Mouse (Mus musculus) liver, embryonic 13.5 days (tissue): ENCODE results near the gene Tm4sf1. TPM values are rescaled to one million over a fixed set of nuclear protein-coding genes. Genes with fewer than 3 reads are reported as not detected.

Experiments used
- ATAC-seq: fragments of 200-750 bp; cut with Nextera tagmentation; 2 replicates; pipeline ENCODE4 v1.8.0; 2017; ENCODE audit warnings: low read depth, mild to moderate bottlenecking, moderate number of reproducible peaks, moderate library complexity
- DNase-seq: peaks from one replicate; pipeline ENCODE4 v3.0.0; 2022
- H3K27ac ChIP-seq: fragments of 300-500 bp; sonication (generic); 2 replicates; pipeline ENCODE4 v1.5.1; 2015; ENCODE audit warnings: moderate library complexity, mild to moderate bottlenecking, inconsistent platforms
- H3K27me3 ChIP-seq: fragments of 300-500 bp; sonication (generic); 2 replicates; pipeline ENCODE4 v1.6.1; 2015; ENCODE audit warnings: mild to moderate bottlenecking, inconsistent platforms
- H3K36me3 ChIP-seq: fragments of 300-500 bp; sonication (generic); 2 replicates; pipeline ENCODE4 v1.6.1; 2015; ENCODE audit warnings: mild to moderate bottlenecking, inconsistent platforms
- H3K4me1 ChIP-seq: fragments of 300-500 bp; sonication (generic); replicated peaks from 2 replicates; pipeline ENCODE4 v1.6.1; 2015; ENCODE audit warnings: inconsistent platforms
- H3K4me2 ChIP-seq: fragments of 300-500 bp; sonication (generic); 2 replicates; pipeline ENCODE4 v1.6.1; 2015; ENCODE audit warnings: inconsistent platforms, mild to moderate bottlenecking, moderate library complexity
- H3K4me3 ChIP-seq: fragments of 300-500 bp; sonication (generic); replicated peaks from 2 replicates; pipeline ENCODE4 v1.5.1; 2015; ENCODE audit warnings: mild to moderate bottlenecking, inconsistent platforms
- H3K9ac ChIP-seq: fragments of 300-500 bp; sonication (generic); 2 replicates; pipeline ENCODE4 v1.6.1; 2015; ENCODE audit warnings: mild to moderate bottlenecking, inconsistent platforms
- H3K9me3 ChIP-seq: fragments of 300-500 bp; sonication (generic); replicated peaks from 2 replicates; pipeline ENCODE4 v1.6.1; 2016; ENCODE audit warnings: inconsistent platforms
- WGBS: fragments of 180-500 bp; shearing (Covaris S2); methylation state at CpG from one replicate; pipeline ENCODE4 v1.1.7; 2015; ENCODE audit not compliant: insufficient replicate concordance; 5-methylcytosine and 5-hydroxymethylcytosine counted together
- polyA plus RNA-seq: library from polyadenylated mRNA; unstranded; fragments of >200 nt; fragmentation: Nextera tagmentation; extraction: Ambion mirVana; gene quantifications from 2 replicates; pipeline ENCODE4 v1.2.1, GENCODE M21; 2015

The Tm4sf1 gene
- polyA plus RNA-seq, 1 experiment from 2014 or later: 11.8 TPM

DNA sequence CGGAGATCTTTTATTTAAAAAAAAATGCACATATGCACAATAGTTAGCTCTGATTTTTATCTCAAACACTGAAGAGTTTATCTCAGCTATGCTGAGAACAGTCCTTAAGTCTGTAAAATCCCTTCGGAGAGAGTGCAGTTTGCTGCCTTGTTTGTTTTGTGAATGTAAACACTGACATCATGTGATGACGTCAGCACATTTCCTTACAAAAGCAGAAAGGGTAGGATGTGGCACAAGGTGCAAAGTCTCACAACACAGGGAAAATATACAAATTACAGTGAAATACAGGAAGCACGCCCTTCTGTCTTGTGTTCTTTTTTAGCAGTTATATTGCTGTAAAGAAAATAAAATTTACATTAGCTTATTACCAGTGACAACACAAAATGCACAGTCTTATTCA, 14.3 kb downstream of the Tm4sf1 start:
- no peak for ATAC-seq
- Histone ChIP-seq H3K27me3 (no peaks in the 10 kb centered on the region), H3K36me3 (no peaks in the 10 kb centered on the region), H3K4me3 (no peak overlapping the region), H3K9me3 (no peaks in the 10 kb centered on the region), H3K9ac (no peak overlapping the region), H3K4me1 (peaks cover 5% of the 10 kb centered on the region; the same call in 1 of the 2 replicates), H3K27ac (no peak overlapping the region), H3K4me2 (no peak overlapping the region)
- WGBS: 42% methylated on average over 4 of the region's 4 CpGs
- DNase-seq: no peak

DNA sequence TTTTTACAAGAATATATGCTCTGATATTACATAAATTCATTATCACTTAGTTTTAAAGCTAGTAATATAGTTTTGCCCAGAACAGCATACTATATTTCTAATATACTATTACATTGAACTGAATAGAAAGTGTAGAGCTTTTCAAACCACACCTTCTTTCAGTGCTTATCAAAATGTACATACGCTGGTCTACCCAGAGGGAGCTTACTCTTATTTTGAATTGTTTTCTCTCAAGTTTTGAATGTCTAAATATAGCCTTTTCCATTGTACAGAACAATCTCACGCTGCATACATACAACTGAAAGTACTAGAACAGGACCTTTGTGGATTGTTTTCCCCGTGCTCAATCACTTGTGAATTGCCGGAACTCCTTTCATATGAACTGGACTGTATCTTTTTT, 23.6 kb downstream of the Tm4sf1 start:
- H3K4me3 ChIP-seq: no peak overlapping the region
- DNase-seq (no peak), ATAC-seq (peak; percentile 41; the same call in 1 of the 2 replicates)
- 53% methylated on average over 4 of the region's 4 CpGs for WGBS
- no peaks in the 10 kb centered on the region for H3K9me3 ChIP-seq
- H3K4me2 ChIP-seq: no peak overlapping the region
- H3K36me3 ChIP-seq: no peaks in the 10 kb centered on the region
- peaks cover 11% of the 10 kb centered on the region for H3K4me1 ChIP-seq
- H3K27me3 ChIP-seq: no peaks in the 10 kb centered on the region
- no peak overlapping the region for H3K27ac ChIP-seq
- H3K9ac ChIP-seq: no peak overlapping the region

DNA sequence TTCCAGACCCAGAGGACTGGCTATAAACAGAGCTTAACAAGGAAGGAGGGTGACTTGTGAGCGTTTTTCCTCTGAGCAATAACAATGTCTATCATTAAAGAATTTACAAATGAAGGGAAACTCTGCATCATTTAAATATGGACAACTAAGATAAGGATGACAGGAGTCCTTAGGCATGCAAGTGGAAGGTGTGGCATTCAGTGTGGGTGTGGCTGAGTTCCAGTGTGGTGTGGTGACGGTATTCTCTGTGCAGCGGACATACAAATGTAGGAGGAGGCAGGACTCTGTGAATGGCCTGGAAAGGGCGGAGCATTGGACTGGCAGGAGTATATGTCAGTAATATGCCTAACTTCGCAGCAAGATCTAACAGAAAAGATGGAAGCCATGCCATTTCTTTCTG, 24.3 kb downstream of the Tm4sf1 start:
- H3K4me1 ChIP-seq: peaks cover 11% of the 10 kb centered on the region
- peak; percentile 99 for ATAC-seq
- H3K9me3 ChIP-seq: no peaks in the 10 kb centered on the region
- peak; percentile 62 for DNase-seq
- H3K9ac ChIP-seq: no peak overlapping the region
- H3K36me3 ChIP-seq: no peaks in the 10 kb centered on the region
- H3K4me2 ChIP-seq: peak overlapping the region; percentile 13
- WGBS: 35% methylated on average over 5 of the region's 5 CpGs
- no peak overlapping the region for H3K4me3 ChIP-seq
- H3K27ac ChIP-seq: peak overlapping the region; percentile 56
- no peaks in the 10 kb centered on the region for H3K27me3 ChIP-seq

DNA sequence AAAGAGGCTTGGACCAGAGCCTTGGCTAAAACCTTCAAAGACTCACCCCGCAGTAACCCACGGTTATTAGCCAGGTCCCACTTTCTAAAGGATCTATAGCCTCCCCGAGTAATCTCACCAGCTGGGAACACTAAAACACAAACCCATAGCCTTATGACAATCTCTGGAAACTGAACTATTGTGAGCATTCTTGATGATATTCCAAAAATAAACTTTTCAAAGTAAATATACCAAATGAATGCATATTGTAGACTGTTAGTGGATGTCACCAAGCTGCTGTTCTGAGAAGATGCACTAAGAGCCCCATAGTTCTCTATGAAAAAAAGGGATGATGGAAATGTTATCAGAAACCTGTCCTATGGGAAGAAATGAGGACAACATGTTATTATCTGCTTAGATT, 25.0 kb downstream of the Tm4sf1 start:
- H3K27ac ChIP-seq: no peak overlapping the region
- H3K27me3 ChIP-seq: no peaks in the 10 kb centered on the region
- H3K9ac ChIP-seq: no peak overlapping the region
- H3K9me3 ChIP-seq: no peaks in the 10 kb centered on the region
- WGBS: 78% methylated on average over 3 of the region's 3 CpGs
- ATAC-seq (no peak), DNase-seq (no peak)
- H3K4me3 ChIP-seq: no peak overlapping the region
- peaks cover 11% of the 10 kb centered on the region for H3K4me1 ChIP-seq
- no peaks in the 10 kb centered on the region for H3K36me3 ChIP-seq
- H3K4me2 ChIP-seq: no peak overlapping the region

DNA sequence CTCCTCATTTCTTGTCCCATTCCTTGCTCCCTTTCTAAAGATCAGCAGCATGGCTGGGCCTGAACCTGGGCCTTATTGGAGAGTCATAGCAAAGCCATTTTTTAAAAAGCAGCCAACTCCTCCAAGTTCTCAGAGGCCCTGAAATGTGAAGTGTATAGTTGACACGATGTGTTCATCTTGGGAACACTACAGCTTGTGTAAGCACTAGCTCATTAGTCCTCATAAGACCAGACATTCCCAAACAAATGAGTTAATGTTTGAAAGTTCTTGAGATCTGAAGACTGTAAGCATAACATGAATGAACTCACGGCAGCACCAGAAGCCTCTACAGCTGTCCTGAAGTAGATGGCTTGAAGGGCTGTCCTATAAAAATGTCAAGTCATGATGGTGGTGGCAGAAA, 32.8 kb downstream of the Tm4sf1 start:
- H3K27ac ChIP-seq: no peak overlapping the region
- H3K36me3 ChIP-seq: no peaks in the 10 kb centered on the region
- no peaks in the 10 kb centered on the region for H3K9me3 ChIP-seq
- WGBS: 57% methylated on average over 2 of the region's 2 CpGs
- ATAC-seq (no peak), DNase-seq (no peak)
- H3K4me3 ChIP-seq: no peak overlapping the region
- no peaks in the 10 kb centered on the region for H3K27me3 ChIP-seq
- H3K4me1 ChIP-seq: peaks cover 5% of the 10 kb centered on the region; the same call in 1 of the 2 replicates
- no peak overlapping the region for H3K9ac ChIP-seq
- H3K4me2 ChIP-seq: no peak overlapping the region

DNA sequence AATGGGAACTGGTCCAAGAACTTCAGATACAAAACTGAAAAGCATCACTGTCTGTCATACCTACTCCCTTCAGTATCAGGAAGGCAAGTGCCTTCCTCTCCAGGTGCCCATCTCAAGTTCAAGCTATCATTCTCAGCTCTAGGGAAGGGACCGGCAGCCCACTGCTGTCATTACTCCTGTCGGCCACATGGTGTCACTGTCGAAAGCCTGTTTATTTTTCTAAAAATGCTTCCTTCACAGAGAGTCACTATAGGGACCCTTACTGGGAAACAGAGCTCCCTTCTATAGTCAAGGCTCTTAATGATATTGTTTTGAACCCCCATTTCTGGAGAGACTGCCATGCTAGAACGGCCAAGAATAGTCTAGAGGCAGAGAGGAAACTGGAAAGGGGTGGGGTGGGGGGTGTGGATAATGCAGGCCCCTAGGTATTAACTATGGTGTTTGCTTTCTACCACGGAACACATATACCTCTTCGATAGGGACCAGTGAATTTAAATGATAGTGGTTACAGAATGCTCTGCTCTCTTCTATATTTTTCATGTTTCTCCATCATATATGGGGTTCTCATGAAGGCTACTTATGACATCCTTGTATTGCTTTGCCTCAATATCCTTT, 34.1 kb downstream of the Tm4sf1 start:
- ATAC-seq (no peak), DNase-seq (no peak)

DNA sequence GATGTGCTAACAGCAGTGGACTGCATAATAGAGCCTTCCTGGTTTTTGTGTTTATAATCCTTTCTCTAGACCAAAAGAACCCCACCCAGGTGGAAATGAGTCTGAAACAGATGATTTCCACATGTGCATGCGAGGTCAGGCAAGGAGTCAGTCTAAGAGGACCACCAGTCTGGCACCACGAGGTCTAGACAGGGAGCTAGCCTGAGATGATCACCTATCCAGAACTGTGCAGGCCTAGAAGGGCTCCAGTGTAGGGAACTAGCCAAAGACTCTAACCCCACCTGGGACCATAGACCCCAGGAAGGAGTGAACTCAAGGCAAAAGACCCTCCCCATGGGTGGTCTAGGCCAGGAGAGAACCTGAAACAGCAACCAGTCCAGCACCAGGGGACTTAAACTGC, 48.7 kb downstream of the Tm4sf1 start:
- H3K9me3 ChIP-seq: no peaks in the 10 kb centered on the region
- no peak overlapping the region for H3K4me3 ChIP-seq
- no peak overlapping the region for H3K4me2 ChIP-seq
- no peak overlapping the region for H3K27ac ChIP-seq
- H3K27me3 ChIP-seq: no peaks in the 10 kb centered on the region
- WGBS: 35% methylated on average over 2 of the region's 2 CpGs
- no peaks in the 10 kb centered on the region for H3K36me3 ChIP-seq
- no peaks in the 10 kb centered on the region for H3K4me1 ChIP-seq
- H3K9ac ChIP-seq: no peak overlapping the region
- ATAC-seq (no peak), DNase-seq (no peak)

More for the DNA sequence above, 34.1 kb downstream of the Tm4sf1 start:
- no peaks in the 10 kb centered on the region for H3K27me3 ChIP-seq
- no peak overlapping the region for H3K4me3 ChIP-seq
- no peak overlapping the region for H3K9ac ChIP-seq
- WGBS: 31% methylated on average over 6 of the region's 6 CpGs
- H3K4me2 ChIP-seq: no peak overlapping the region
- no peak overlapping the region for H3K27ac ChIP-seq
- H3K4me1 ChIP-seq: peaks cover 5% of the 10 kb centered on the region; the same call in 1 of the 2 replicates
- no peaks in the 10 kb centered on the region for H3K36me3 ChIP-seq
- no peaks in the 10 kb centered on the region for H3K9me3 ChIP-seq

DNA sequence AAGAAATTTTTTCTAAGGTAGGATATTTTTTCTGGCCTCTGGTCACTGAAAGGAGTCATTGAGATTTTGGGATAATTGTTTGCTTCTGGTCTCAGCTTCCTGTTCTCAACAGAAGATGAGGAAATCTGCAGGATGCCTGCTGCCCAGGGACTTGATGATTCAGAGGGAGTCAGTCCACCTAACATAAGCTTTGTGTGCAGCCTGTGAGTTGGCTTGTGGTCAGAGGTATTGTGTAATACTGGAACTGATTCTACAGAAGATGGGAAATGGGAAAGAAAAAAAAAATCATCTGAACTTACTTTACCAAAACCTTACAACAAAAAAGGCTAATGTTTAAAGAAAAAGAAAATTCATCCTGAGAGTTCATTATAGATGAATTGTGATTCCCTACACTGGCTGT, 49.2 kb downstream of the Tm4sf1 start:
- Histone ChIP-seq H3K36me3 (no peaks in the 10 kb centered on the region), H3K27me3 (no peaks in the 10 kb centered on the region), H3K4me3 (no peak overlapping the region), H3K9me3 (no peaks in the 10 kb centered on the region), H3K4me1 (no peaks in the 10 kb centered on the region), H3K27ac (no peak overlapping the region), H3K4me2 (no peak overlapping the region), H3K9ac (no peak overlapping the region)
- DNase-seq (no peak), ATAC-seq (no peak)

DNA sequence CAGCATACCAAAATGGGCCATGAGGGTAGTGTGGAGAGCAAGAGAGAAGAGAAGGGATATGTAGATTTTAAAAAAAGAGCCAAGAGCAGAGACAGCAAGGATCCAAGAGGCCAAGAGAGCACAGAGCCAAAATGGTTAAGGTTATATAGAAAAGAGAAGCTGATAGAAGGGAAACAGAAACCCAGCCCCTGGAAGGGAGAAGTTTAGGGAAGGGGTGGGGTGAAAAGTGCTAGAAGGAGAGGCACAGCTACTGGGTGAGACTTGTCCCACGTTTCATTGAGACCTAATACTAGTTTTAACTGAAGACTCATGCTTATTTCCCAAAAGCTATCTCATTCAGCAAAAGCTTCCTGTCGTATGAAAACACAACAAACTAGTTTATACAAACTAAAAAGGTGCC, 56.5 kb downstream of the Tm4sf1 start:
- 34% methylated on average over 2 of the region's 2 CpGs for WGBS
- no peak overlapping the region for H3K4me3 ChIP-seq

More for the DNA sequence above, 56.5 kb downstream of the Tm4sf1 start:
- DNase-seq (no peak), ATAC-seq (no peak)
- Histone ChIP-seq H3K4me2 (no peak overlapping the region), H3K9ac (no peak overlapping the region), H3K4me1 (no peaks in the 10 kb centered on the region), H3K9me3 (no peaks in the 10 kb centered on the region), H3K27ac (no peak overlapping the region), H3K36me3 (no peaks in the 10 kb centered on the region), H3K27me3 (no peaks in the 10 kb centered on the region)

Other genes starting within 250 kb of the Tm4sf1 start
- gene Tm4sf4, start 123.3 kb upstream of the Tm4sf1 start, polyA plus RNA-seq: 27.9 and 31.5 TPM in 2 replicates